Mouse (Mus musculus) hindbrain, embryonic 15.5 days (tissue): ENCODE data around the gene Kcnip3. TPM values are rescaled to one million over a fixed set of nuclear protein-coding genes. Genes with fewer than 3 reads are reported as not detected.

Source experiments
- ATAC-seq: fragments of 200-750 bp; cut with Nextera tagmentation; 2 replicates; pipeline ENCODE4 v1.8.0; 2017; ENCODE audit warnings: low read depth, moderate number of reproducible peaks, moderate TSS enrichment; ENCODE audit not compliant: low FRiP score
- H3K27ac ChIP-seq: fragments of 300-500 bp; sonication (generic); replicated peaks from 2 replicates; pipeline ENCODE4 v1.5.1; 2015; ENCODE audit warnings: mild to moderate bottlenecking, inconsistent platforms
- H3K27me3 ChIP-seq: fragments of 300-500 bp; sonication (generic); 2 replicates; pipeline ENCODE4 v1.6.1; 2015; ENCODE audit warnings: control low read depth, inconsistent platforms
- H3K36me3 ChIP-seq: fragments of 300-500 bp; sonication (generic); 2 replicates; pipeline ENCODE4 v1.6.1; 2015; ENCODE audit warnings: control low read depth, inconsistent platforms
- H3K4me1 ChIP-seq: fragments of 300-500 bp; sonication (generic); replicated peaks from 2 replicates; pipeline ENCODE4 v1.6.1; 2015; ENCODE audit warnings: control low read depth, inconsistent platforms
- H3K4me2 ChIP-seq: fragments of 300-500 bp; sonication (generic); 2 replicates; pipeline ENCODE4 v1.6.1; 2015; ENCODE audit warnings: moderate library complexity, mild to moderate bottlenecking, inconsistent platforms
- H3K4me3 ChIP-seq: fragments of 300-500 bp; sonication (generic); 2 replicates; pipeline ENCODE4 v1.5.1; 2015; ENCODE audit warnings: mild to moderate bottlenecking, inconsistent platforms
- H3K9ac ChIP-seq: fragments of 300-500 bp; sonication (generic); 2 replicates; pipeline ENCODE4 v1.6.1; 2015; ENCODE audit warnings: inconsistent platforms
- H3K9me3 ChIP-seq: fragments of 300-500 bp; sonication (generic); 2 replicates; pipeline ENCODE4 v1.6.1; 2016; ENCODE audit warnings: control low read depth, inconsistent platforms
- WGBS: fragments of 180-500 bp; shearing (Covaris S2); methylation state at CpG from one replicate; pipeline ENCODE4 v1.1.7; 2015; 5-methylcytosine and 5-hydroxymethylcytosine counted together
- polyA plus RNA-seq: library from polyadenylated mRNA; unstranded; fragments of >200 nt; fragmentation: Nextera tagmentation; extraction: Ambion mirVana; gene quantifications from 2 replicates; pipeline ENCODE4 v1.2.1, GENCODE M21; 2015

The Kcnip3 gene
- polyA plus RNA-seq, 1 experiment from 2014 or later = 13.9 TPM

DNA sequence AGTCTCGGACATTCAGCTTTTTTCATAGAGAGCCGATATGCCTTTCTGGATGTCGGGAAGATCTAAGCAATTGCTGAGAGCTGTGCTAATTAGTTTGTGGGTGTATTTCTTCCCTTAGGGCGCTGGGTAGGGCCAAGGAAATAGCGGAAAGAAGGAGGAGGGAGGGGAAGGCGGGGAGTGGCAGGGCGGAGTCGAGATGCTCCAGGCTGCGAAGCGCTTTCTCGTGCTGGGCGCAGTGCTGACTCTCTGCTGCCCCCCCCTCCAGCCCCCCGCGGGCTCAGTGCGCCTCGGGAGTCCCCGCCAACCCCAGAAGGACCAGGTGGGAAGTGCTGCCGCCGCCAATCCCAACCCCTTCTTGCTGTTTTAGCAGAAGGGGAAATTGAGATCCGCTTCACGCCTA, 38.9 kb downstream of the Kcnip3 start:
- WGBS = under 1% methylated on average over 14 of the region's 21 CpGs
- no peaks in the 10 kb centered on the region for H3K9me3 ChIP-seq
- peak overlapping the region; percentile 34 for H3K4me3 ChIP-seq
- no peak overlapping the region for H3K27ac ChIP-seq
- no peak for ATAC-seq
- peak overlapping the region; percentile 72 for H3K4me2 ChIP-seq
- no peaks in the 10 kb centered on the region for H3K36me3 ChIP-seq
- peaks cover 34% of the 10 kb centered on the region for H3K4me1 ChIP-seq
- no peak overlapping the region; the same call in 1 of the 2 replicates for H3K9ac ChIP-seq
- peaks cover 70% of the 10 kb centered on the region for H3K27me3 ChIP-seq

DNA sequence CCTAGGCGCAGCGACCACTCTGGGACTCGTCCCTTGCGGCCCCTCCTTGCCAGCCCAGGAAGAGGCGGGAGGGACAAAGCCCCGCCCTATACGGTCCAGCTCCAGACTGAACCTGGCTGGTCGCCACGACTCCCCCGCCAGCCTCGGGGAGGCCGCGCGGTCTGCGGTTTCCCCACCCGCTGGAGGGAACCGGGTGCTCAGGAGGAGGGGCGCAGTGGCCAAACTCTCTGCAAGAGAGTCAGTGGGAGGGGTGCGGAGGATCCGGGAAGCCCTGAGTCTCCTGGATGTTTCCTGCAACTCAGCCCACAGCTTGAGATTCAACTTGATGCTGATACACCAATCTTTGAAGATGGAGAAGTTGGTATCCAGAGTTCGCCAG, 39.4 kb downstream of the Kcnip3 start:
- H3K4me3 ChIP-seq = peak overlapping the region; percentile 34
- ATAC-seq = peak; percentile 70
- no peaks in the 10 kb centered on the region for H3K9me3 ChIP-seq
- H3K9ac ChIP-seq = no peak overlapping the region
- peak overlapping the region; percentile 72 for H3K4me2 ChIP-seq
- peaks cover 34% of the 10 kb centered on the region for H3K4me1 ChIP-seq
- H3K27ac ChIP-seq = no peak overlapping the region
- H3K36me3 ChIP-seq = no peaks in the 10 kb centered on the region
- peaks cover 70% of the 10 kb centered on the region for H3K27me3 ChIP-seq
- WGBS = under 1% methylated on average over 21 of the region's 21 CpGs

DNA sequence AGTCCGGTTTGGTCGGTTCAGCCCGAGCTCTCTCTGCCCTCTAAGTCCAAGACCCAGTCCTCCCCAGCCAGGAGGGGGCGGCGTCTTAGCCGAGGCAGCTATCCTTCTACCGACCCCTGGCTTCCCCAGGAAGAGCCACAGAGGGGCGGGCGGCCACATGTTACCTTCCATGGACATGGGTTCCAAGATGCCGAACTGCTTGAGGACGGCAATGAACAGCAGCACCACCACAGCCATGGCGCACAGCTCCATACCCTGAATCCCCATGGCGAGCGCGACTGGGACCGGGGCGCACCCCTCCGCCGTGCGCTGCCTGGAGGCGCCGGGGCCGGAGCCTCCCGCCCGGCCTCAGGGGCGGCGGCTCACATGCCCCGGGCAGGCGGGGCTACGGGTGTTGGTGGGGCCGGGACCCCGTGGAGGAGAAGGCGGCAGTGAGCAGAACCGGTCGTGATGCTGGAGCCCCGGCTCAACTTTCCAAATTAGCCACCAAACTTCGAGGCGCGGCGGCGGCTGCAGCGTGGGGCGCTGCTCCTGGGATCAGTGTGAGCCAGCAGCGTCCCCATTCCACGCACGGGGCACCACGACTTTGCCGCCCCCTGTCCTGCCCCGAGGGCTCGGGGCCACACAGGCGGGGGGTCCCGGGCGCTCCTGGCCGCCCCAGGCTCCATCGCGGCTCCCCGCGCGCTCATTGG, 39.9 kb downstream of the Kcnip3 start:
- WGBS = under 1% methylated on average over 59 of the region's 59 CpGs
- no peak overlapping the region for H3K9ac ChIP-seq
- peaks cover 70% of the 10 kb centered on the region for H3K27me3 ChIP-seq
- H3K36me3 ChIP-seq = no peaks in the 10 kb centered on the region
- peak overlapping the region; percentile 72 for H3K4me2 ChIP-seq
- ATAC-seq = no peak
- H3K4me3 ChIP-seq = peak overlapping the region; percentile 34
- H3K9me3 ChIP-seq = no peaks in the 10 kb centered on the region
- peaks cover 34% of the 10 kb centered on the region for H3K4me1 ChIP-seq
- no peak overlapping the region for H3K27ac ChIP-seq

DNA sequence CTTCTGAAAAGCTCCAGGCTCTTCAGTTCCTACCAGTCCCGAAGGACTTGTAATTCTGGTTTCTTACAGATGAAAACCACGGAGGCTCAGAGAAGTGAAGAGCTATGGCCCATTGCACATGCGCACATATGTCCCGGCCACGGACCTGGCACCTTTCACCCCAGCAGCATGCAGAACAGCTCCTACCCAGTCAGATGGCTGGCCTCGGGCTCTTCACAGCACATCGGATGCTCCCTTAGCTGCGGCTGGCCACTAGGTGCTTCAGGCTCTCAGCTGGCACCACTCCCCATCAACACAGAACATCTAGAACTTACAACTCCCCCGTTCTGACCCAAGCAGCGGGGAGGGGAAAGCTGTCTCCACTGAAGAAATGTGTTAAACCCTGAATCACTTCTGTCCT, 42.1 kb downstream of the Kcnip3 start:
- 74% methylated on average over 10 of the region's 10 CpGs for WGBS
- Histone ChIP-seq H3K4me2 (no peak overlapping the region), H3K4me1 (peaks cover 33% of the 10 kb centered on the region), H3K4me3 (no peak overlapping the region), H3K27me3 (peaks cover 53% of the 10 kb centered on the region), H3K9ac (no peak overlapping the region), H3K27ac (no peak overlapping the region), H3K9me3 (no peaks in the 10 kb centered on the region), H3K36me3 (no peaks in the 10 kb centered on the region)
- ATAC-seq = no peak

DNA sequence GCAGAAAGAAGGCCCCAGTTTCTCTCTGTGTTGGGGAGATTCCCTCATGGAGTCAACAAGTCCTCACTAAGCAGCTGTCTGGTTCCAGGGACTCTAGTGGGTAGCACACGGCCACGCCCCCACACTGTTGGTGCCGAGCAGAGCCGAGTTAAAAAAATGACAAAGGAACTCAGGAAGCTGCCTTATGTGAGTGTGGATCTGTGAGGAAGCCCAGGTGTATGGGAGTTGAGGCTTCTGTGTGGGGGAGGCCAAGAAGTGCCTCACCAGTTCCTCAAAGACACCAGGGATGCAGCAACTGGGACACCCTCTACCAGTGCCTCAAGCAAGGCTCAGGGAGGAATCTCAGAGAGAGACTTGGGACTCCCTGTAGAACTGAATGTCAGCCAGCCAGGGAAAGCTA, 42.7 kb downstream of the Kcnip3 start:
- no peaks in the 10 kb centered on the region for H3K9me3 ChIP-seq
- peaks cover 48% of the 10 kb centered on the region for H3K27me3 ChIP-seq
- ATAC-seq = no peak
- no peak overlapping the region for H3K27ac ChIP-seq
- H3K4me3 ChIP-seq = no peak overlapping the region
- no peak overlapping the region for H3K9ac ChIP-seq
- peaks cover 27% of the 10 kb centered on the region for H3K4me1 ChIP-seq
- no peak overlapping the region for H3K4me2 ChIP-seq
- WGBS = 77% methylated on average over 4 of the region's 4 CpGs
- H3K36me3 ChIP-seq = no peaks in the 10 kb centered on the region

DNA sequence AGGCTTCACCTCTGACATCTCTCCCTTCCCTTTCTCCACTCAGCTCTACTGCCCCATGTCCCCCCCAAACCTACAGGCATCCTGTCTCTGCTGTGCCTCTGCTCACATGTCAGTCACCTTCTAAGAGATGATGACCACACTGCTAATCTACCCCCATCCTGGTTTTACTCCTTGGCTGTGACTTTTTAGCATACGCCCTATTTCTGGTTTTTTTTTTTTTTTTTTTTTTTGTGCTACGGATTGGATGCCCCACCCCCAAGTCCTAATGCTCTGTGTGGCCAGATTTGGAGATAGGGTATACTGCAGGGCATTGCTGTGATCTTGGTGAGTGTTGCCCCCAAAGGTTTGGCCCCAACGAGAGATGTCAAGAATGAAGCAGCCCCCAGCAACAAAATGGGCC, 49.6 kb downstream of the Kcnip3 start:
- no peak overlapping the region for H3K4me3 ChIP-seq
- ATAC-seq = no peak
- H3K9ac ChIP-seq = no peak overlapping the region
- no peaks in the 10 kb centered on the region for H3K4me1 ChIP-seq
- 76% methylated on average over 3 of the region's 3 CpGs for WGBS
- H3K4me2 ChIP-seq = no peak overlapping the region
- no peak overlapping the region for H3K27ac ChIP-seq
- H3K27me3 ChIP-seq = no peaks in the 10 kb centered on the region
- no peaks in the 10 kb centered on the region for H3K9me3 ChIP-seq
- H3K36me3 ChIP-seq = no peaks in the 10 kb centered on the region

DNA sequence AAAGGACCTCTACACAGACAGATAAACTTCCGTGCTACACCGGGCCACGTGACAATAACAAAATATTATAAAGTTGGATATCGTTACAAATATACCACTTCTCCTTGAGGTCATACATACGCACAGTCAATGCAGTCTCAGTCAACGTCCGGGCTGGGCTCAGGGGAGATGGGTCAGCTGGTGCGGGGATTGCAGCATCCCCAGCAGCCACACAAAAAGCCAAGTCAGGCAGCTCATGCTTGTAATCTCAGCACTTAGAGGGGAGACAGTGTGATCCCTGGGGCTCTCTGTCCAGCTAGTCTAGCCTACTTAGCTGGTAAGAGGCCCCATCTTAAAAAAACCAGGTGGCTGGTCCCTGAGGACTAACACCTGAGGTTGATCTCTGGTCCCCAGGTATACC, 50.6 kb downstream of the Kcnip3 start:
- H3K9me3 ChIP-seq = no peaks in the 10 kb centered on the region
- H3K36me3 ChIP-seq = no peaks in the 10 kb centered on the region
- no peaks in the 10 kb centered on the region for H3K27me3 ChIP-seq
- H3K27ac ChIP-seq = no peak overlapping the region
- no peak for ATAC-seq
- WGBS = 87% methylated on average over 8 of the region's 8 CpGs
- H3K4me1 ChIP-seq = no peaks in the 10 kb centered on the region
- no peak overlapping the region for H3K4me3 ChIP-seq
- no peak overlapping the region for H3K9ac ChIP-seq
- no peak overlapping the region for H3K4me2 ChIP-seq

DNA sequence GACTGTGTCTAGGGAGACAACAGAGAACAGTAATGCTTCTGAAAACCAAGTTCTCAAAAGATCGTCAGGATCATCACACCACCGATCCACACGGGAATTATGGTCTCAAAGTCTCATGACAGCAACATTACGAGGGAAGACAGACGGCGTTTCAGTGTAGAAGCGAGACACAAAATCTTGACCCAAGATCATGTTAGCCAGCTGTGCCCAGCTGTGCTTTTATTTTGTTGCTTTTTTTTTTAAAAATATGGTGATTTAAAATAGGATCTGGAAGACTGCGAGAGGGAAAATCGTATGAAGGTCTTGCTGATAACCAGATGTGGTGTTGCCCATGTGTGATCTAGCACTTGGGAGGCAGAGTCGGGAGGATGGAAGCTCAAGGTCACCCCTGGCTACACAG, 51.2 kb downstream of the Kcnip3 start:
- Histone ChIP-seq H3K27ac (no peak overlapping the region), H3K4me3 (no peak overlapping the region), H3K36me3 (no peaks in the 10 kb centered on the region), H3K9ac (no peak overlapping the region), H3K27me3 (no peaks in the 10 kb centered on the region), H3K9me3 (no peaks in the 10 kb centered on the region), H3K4me1 (no peaks in the 10 kb centered on the region), H3K4me2 (no peak overlapping the region)
- 95% methylated on average over 10 of the region's 10 CpGs for WGBS
- no peak for ATAC-seq

DNA sequence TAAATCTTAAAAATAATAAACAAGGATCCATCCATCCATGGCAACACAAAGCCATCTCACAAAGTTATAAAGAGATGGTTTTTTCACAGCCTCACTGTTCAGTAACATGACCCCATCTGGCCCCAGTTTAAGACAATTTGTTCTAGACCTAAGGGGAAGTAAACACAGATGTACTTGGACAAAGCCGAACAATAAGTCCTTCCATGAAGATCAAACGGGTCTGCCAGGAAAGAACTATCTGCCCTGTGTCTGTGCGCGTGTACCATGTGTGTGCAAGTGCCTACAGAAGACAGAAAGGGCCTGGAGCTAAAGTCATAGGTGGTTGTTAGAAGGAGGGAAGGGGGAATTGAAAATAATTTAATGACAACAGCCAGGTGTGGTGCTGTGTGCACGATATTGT, 51.7 kb downstream of the Kcnip3 start:
- H3K9ac ChIP-seq = no peak overlapping the region
- H3K4me2 ChIP-seq = no peak overlapping the region
- H3K36me3 ChIP-seq = no peaks in the 10 kb centered on the region
- H3K4me1 ChIP-seq = no peaks in the 10 kb centered on the region
- no peak for ATAC-seq
- H3K4me3 ChIP-seq = no peak overlapping the region
- whole genome bisulfite sequencing = 82% methylated on average over 5 of the region's 5 CpGs
- H3K27me3 ChIP-seq = no peaks in the 10 kb centered on the region
- no peak overlapping the region for H3K27ac ChIP-seq
- H3K9me3 ChIP-seq = no peaks in the 10 kb centered on the region

DNA sequence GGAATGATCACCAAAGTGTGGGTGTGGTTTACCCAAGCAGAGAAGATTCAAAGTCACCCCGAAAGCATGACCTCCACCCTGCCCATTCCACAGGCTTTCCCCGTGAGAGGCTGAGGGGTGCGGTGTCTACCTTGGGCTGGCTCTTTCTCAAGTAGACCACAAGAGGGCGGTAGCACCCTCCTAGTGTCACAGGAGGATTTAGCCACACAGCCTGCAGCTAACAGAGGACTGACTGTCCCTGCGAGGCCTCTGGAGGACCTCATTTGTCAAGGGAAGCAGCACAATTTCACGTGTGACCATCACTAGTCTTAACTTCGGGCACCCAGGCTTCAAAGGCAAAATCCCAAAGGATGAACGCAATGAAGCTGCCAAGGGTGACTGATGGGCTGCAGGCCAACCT, 59.6 kb downstream of the Kcnip3 start:
- WGBS = 15% methylated on average over 8 of the region's 8 CpGs
- Histone ChIP-seq H3K4me3 (no peak overlapping the region), H3K4me2 (no peak overlapping the region), H3K27ac (no peak overlapping the region), H3K4me1 (no peaks in the 10 kb centered on the region), H3K9me3 (no peaks in the 10 kb centered on the region), H3K36me3 (no peaks in the 10 kb centered on the region), H3K27me3 (0 out of 2 replicates have a peak, but pooled peaks cover 2% of the 10 kb centered on the region), H3K9ac (no peak overlapping the region)
- ATAC-seq = peak; percentile 81

DNA sequence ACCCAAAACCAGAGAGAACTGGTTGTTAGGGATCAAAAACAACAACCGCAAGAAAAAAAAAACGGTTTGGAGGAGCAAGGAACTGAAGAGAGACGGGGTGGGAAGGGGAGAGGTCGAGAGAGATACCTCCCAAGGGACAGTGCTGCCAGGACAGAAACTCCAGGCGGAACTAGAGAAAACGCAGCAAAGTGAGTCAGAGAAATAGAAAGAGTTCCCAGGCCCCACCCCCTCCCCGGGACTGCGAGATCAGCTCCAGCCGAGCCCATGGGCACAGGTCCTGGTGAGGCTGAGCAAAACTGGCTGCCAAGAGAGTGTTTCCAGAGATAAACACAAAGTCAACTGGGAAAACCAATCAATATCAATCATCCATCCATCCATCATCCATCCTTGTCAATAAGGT, 60.5 kb downstream of the Kcnip3 start:
- Histone ChIP-seq H3K4me1 (no peaks in the 10 kb centered on the region), H3K36me3 (no peaks in the 10 kb centered on the region), H3K27ac (no peak overlapping the region), H3K4me3 (no peak overlapping the region), H3K9ac (no peak overlapping the region), H3K9me3 (no peaks in the 10 kb centered on the region), H3K27me3 (0 out of 2 replicates have a peak, but pooled peaks cover 2% of the 10 kb centered on the region), H3K4me2 (no peak overlapping the region)
- ATAC-seq = no peak
- WGBS = 60% methylated on average over 9 of the region's 9 CpGs

DNA sequence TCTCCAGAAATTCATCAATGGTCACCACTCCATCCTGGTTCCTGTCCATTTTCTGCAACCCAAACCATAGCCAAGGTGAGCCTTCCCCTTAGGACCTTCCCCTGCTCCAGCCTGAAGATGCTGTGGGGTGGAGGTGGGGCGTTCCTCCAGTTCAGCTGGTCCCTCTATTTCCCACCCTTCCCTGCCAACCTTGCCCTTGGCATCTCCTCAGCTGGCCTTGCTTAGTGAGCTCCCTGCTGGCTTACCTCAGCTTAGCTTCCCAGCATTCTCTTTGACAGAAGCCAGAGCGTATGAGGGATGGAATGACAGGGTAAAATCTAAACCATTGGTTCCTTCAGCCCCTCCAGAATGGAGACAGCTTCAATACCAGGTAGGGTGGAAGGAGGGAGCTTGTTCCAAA, 62.6 kb downstream of the Kcnip3 start:
- Histone ChIP-seq H3K27me3 (0 out of 2 replicates have a peak, but pooled peaks cover 2% of the 10 kb centered on the region), H3K27ac (no peak overlapping the region), H3K9me3 (no peaks in the 10 kb centered on the region), H3K4me1 (no peaks in the 10 kb centered on the region), H3K9ac (no peak overlapping the region), H3K4me2 (no peak overlapping the region), H3K4me3 (no peak overlapping the region), H3K36me3 (no peaks in the 10 kb centered on the region)
- 78% methylated on average over 2 of the region's 2 CpGs for WGBS
- ATAC-seq = no peak

DNA sequence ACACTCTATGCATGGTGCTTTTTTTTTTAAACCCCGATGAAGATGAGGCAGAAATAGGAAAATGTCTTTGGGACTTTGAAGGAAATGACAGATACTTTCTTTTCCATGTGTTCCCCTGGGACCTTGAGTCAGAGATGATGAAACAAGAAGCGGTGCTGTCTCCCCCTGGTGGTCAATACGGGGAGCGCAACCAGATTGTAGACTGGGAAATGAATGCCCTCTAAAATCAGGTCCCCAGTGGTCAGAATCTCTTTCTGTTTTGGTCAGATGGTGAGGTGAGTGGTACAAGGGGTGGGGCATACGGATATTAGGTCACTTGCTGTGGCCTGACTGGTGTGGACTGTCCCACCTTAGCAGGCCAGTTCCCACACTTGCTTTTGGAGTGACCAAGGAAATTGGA, 68.1 kb downstream of the Kcnip3 start:
- peaks cover 6% of the 10 kb centered on the region for H3K27me3 ChIP-seq
- 3% methylated on average over 5 of the region's 5 CpGs for WGBS
- no peaks in the 10 kb centered on the region for H3K36me3 ChIP-seq
- H3K9ac ChIP-seq = no peak overlapping the region
- no peak overlapping the region for H3K4me2 ChIP-seq
- ATAC-seq = no peak
- no peak overlapping the region for H3K4me3 ChIP-seq
- no peak overlapping the region for H3K27ac ChIP-seq
- no peaks in the 10 kb centered on the region for H3K4me1 ChIP-seq
- H3K9me3 ChIP-seq = no peaks in the 10 kb centered on the region
